Mouse (Mus musculus): ENCODE data around the gene Msmp. TPM values are rescaled to one million over a fixed set of nuclear protein-coding genes. Genes with fewer than 3 reads are reported as not detected.

Gene Msmp
- polyA plus RNA-seq, 1 experiment = not detected

GRCm38 (mm10) chr4:43579256-43579655, 5.0 kb downstream of the Msmp start:
- H3K4me3 ChIP-seq (replicated peaks) = peak overlapping the region; percentile 98
- H3K27me3 ChIP-seq (replicated peaks) = no peaks in the 10 kb centered on the region
- TF ChIP-seq FLI1 (IDR thresholded peaks at IDR 0.05; ENCODE audit: low read length) = no peak
- TF ChIP-seq GATA1 (IDR thresholded peaks at IDR 0.05; ENCODE audit: borderline replicate concordance, low read length) = no peak
- peaks cover 88% of the 10 kb centered on the region for H3K4me1 ChIP-seq
- H3K36me3 ChIP-seq (replicated peaks; ENCODE audit: low read length) = peaks cover 66% of the 10 kb centered on the region
- no peaks in the 10 kb centered on the region for H3K9me3 ChIP-seq

GRCm38 (mm10) chr4:43578376-43579204, 5.7 kb downstream of the Msmp start, which contains the start of the genes Rgp1 and Gba2:
TSS of gene Rgp1 (plus strand) at chr4:43578715.
TSS of gene Gba2 (minus strand) at chr4:43578873.
- Histone ChIP-seq H3K4me3 (replicated peaks) (peak within 1 kb of the TSS; percentile 98), H3K9me3 (no peaks in the 10 kb centered on the region), H3K27me3 (replicated peaks) (no peaks in the 10 kb centered on the region), H3K4me1 (peaks cover 86% of the 10 kb centered on the region), H3K36me3 (replicated peaks; ENCODE audit: low read length) (peaks cover 66% of the 10 kb centered on the region)
- no peak for TF ChIP-seq GATA1 (IDR thresholded peaks at IDR 0.05; ENCODE audit: borderline replicate concordance, low read length)
- peak; percentile 57; the same call in 1 of the 2 replicates for TF ChIP-seq FLI1 (IDR thresholded peaks at IDR 0.05; ENCODE audit: low read length)

- peaks cover 66% of the 10 kb centered on the region for H3K36me3 ChIP-seq (replicated peaks; ENCODE audit: low read length)
- H3K27me3 ChIP-seq (replicated peaks) = no peaks in the 10 kb centered on the region
- TF ChIP-seq FLI1 (IDR thresholded peaks at IDR 0.05; ENCODE audit: low read length) = no peak
- TF ChIP-seq GATA1 (IDR thresholded peaks at IDR 0.05; ENCODE audit: borderline replicate concordance, low read length) = no peak
- H3K4me1 ChIP-seq = peaks cover 75% of the 10 kb centered on the region
- peak overlapping the region; percentile 98 for H3K4me3 ChIP-seq (replicated peaks)
- H3K9me3 ChIP-seq = no peaks in the 10 kb centered on the region
Measured at GRCm38 (mm10) chr4:43577237-43577881, 6.9 kb downstream of the Msmp start.

- H3K36me3 ChIP-seq (replicated peaks; ENCODE audit: low read length) = peaks cover 66% of the 10 kb centered on the region
- no peaks in the 10 kb centered on the region for H3K9me3 ChIP-seq
- H3K27me3 ChIP-seq (replicated peaks) = no peaks in the 10 kb centered on the region
- no peak overlapping the region for H3K4me3 ChIP-seq (replicated peaks)
- TF ChIP-seq FLI1 (IDR thresholded peaks at IDR 0.05; ENCODE audit: low read length) (no peak), GATA1 (IDR thresholded peaks at IDR 0.05; ENCODE audit: borderline replicate concordance, low read length) (no peak)
- H3K4me1 ChIP-seq = peaks cover 55% of the 10 kb centered on the region
Measured at GRCm38 (mm10) chr4:43575356-43575755, 8.9 kb downstream of the Msmp start.

GRCm38 (mm10) chr4:43573561-43573960, 10.7 kb downstream of the Msmp start:
- no peaks in the 10 kb centered on the region for H3K27me3 ChIP-seq (replicated peaks)
- no peak overlapping the region for H3K4me3 ChIP-seq (replicated peaks)
- peaks cover 43% of the 10 kb centered on the region for H3K4me1 ChIP-seq
- TF ChIP-seq GATA1 (IDR thresholded peaks at IDR 0.05; ENCODE audit: borderline replicate concordance, low read length) (no peak), FLI1 (IDR thresholded peaks at IDR 0.05; ENCODE audit: low read length) (no peak)
- peaks cover 77% of the 10 kb centered on the region for H3K36me3 ChIP-seq (replicated peaks; ENCODE audit: low read length)
- no peaks in the 10 kb centered on the region for H3K9me3 ChIP-seq

- TF ChIP-seq FLI1 (IDR thresholded peaks at IDR 0.05; ENCODE audit: low read length) (no peak), GATA1 (IDR thresholded peaks at IDR 0.05; ENCODE audit: borderline replicate concordance, low read length) (no peak)
- peaks cover 25% of the 10 kb centered on the region for H3K4me1 ChIP-seq
- H3K4me3 ChIP-seq (replicated peaks) = no peak overlapping the region
- H3K36me3 ChIP-seq (replicated peaks; ENCODE audit: low read length) = peaks cover 95% of the 10 kb centered on the region
- no peaks in the 10 kb centered on the region for H3K9me3 ChIP-seq
- H3K27me3 ChIP-seq (replicated peaks) = no peaks in the 10 kb centered on the region
Measured at GRCm38 (mm10) chr4:43571395-43572045, 12.8 kb downstream of the Msmp start.

- Histone ChIP-seq H3K4me3 (replicated peaks) (no peak overlapping the region), H3K9me3 (no peaks in the 10 kb centered on the region), H3K27me3 (replicated peaks) (no peaks in the 10 kb centered on the region), H3K4me1 (peaks cover 18% of the 10 kb centered on the region), H3K36me3 (replicated peaks; ENCODE audit: low read length) (peaks cover 89% of the 10 kb centered on the region)
- TF ChIP-seq FLI1 (IDR thresholded peaks at IDR 0.05; ENCODE audit: low read length) = no peak
- no peak for TF ChIP-seq GATA1 (IDR thresholded peaks at IDR 0.05; ENCODE audit: borderline replicate concordance, low read length)
Measured at GRCm38 (mm10) chr4:43567140-43567539, 17.2 kb downstream of the Msmp start.

- TF ChIP-seq GATA1 (IDR thresholded peaks at IDR 0.05; ENCODE audit: borderline replicate concordance, low read length) (no peak), FLI1 (IDR thresholded peaks at IDR 0.05; ENCODE audit: low read length) (no peak)
- H3K9me3 ChIP-seq = no peaks in the 10 kb centered on the region
- no peaks in the 10 kb centered on the region for H3K27me3 ChIP-seq (replicated peaks)
- H3K4me1 ChIP-seq = peaks cover 32% of the 10 kb centered on the region
- H3K4me3 ChIP-seq (replicated peaks) = no peak overlapping the region
- H3K36me3 ChIP-seq (replicated peaks; ENCODE audit: low read length) = peaks cover 69% of the 10 kb centered on the region
Measured at GRCm38 (mm10) chr4:43564231-43564630, 20.1 kb downstream of the Msmp start.

GRCm38 (mm10) chr4:43563601-43563875, 20.8 kb downstream of the Msmp start:
- H3K4me1 ChIP-seq = peaks cover 38% of the 10 kb centered on the region
- peak overlapping the region; percentile 99 for H3K4me3 ChIP-seq (replicated peaks)
- H3K36me3 ChIP-seq (replicated peaks; ENCODE audit: low read length) = peaks cover 67% of the 10 kb centered on the region
- no peaks in the 10 kb centered on the region for H3K9me3 ChIP-seq
- no peaks in the 10 kb centered on the region for H3K27me3 ChIP-seq (replicated peaks)
- no peak for TF ChIP-seq GATA1 (IDR thresholded peaks at IDR 0.05; ENCODE audit: borderline replicate concordance, low read length)
- no peak for TF ChIP-seq FLI1 (IDR thresholded peaks at IDR 0.05; ENCODE audit: low read length)

Data from megakaryocyte, embryonic 14.5 days (primary cell).